In genomic region chr19:10581984-10582383, GRCm38 (mm10) we compare ENCODE assay signal across 24 mouse cellular contexts. TPM values are rescaled to one million over a fixed set of nuclear protein-coding genes. Genes with fewer than 3 reads are reported as not detected.
A peak's percentile ranks its signal among the peaks of the same experiment; 100 is the strongest.
DNase-seq lines count a peak whose midpoint lies in the region; ATAC-seq and TF ChIP-seq lines count a peak whose summit lies in the region.
"Had no signal": no experiment of that assay in that cellular context is flagged by ENCODE, and none has a peak within 500 bp of the region (broad histone marks: within the 10 kb centered on the region; RNA-seq: fewer than 3 reads in every experiment).

No protein-coding gene starts in this region.

- TF ChIP-seq CTCF in CH12.LX (conservative IDR thresholded peaks at IDR 0.05 in 1 of 2, IDR thresholded peaks at IDR 0.05 in 1 of 2; ENCODE audit: low read depth in 2 of 2, low read length in 2 of 2): no peak

- peak; percentile 81 for TF ChIP-seq EP300 in CH12.LX (IDR thresholded peaks at IDR 0.05; ENCODE audit: low read length)

- peaks cover 9 to 29% of the 10 kb centered on the region in 2 experiments; a peak in 3 of 4 replicates for H3K4me1 ChIP-seq in CH12.LX (ENCODE audit: control insufficient read depth in 1 of 2, insufficient read depth in 2 of 2)

- dilution Hi-C loops in CH12.LX (cut with MboI; ENCODE audit: extremely low pct_ligation_motif_present, extremely low pct_unique_long_range_greater_than_20kb, low sequenced_read_pairs): no loop called here

- in situ Hi-C loops in CH12.LX (cut with MboI; ENCODE audit: low pct_ligation_motif_present, low pct_unique_long_range_greater_than_20kb, low sequenced_read_pairs): no loop called here

- ATAC-seq in megakaryocyte-erythroid progenitor cell, adult 5-6 weeks (replicated peaks; ENCODE audit: low FRiP score, low TSS enrichment, poor library complexity, severe bottlenecking): 0 out of 2 replicates have a peak, but pooled peaks have one; percentile 2
- ATAC-seq in inflammation-experienced regulatory T-cells, adult 6 months: no peak
- ATAC-seq: forebrain, embryonic 14.5 days; intestine, embryonic 15.5 days had no signal

- TF ChIP-seq RAD21 in CH12.LX (IDR thresholded peaks at IDR 0.05; ENCODE audit: low read depth, low read length): no peak

- no peaks in the 10 kb centered on the region for H3K9me3 ChIP-seq in CH12.LX (replicated peaks; ENCODE audit: low read length)
- H3K9me3 ChIP-seq: heart, embryonic 10.5 days; hindbrain, embryonic 15.5 days; intestine, embryonic 15.5 days; limb, embryonic 13.5 days; liver, embryonic 13.5 days; lung, embryonic 15.5 days had no signal

- H3K36me3 ChIP-seq in CH12.LX (replicated peaks in 1 of 2; ENCODE audit: control insufficient read depth in 1 of 2, insufficient read depth in 1 of 2, low read length in 1 of 2): peaks cover 7 to 44% of the 10 kb centered on the region in 2 experiments
- H3K36me3 ChIP-seq in splenic B cell, adult 2 months (ENCODE audit: control insufficient read depth, insufficient read depth, low read length, poor library complexity, severe bottlenecking): peaks cover 17% of the 10 kb centered on the region
- H3K36me3 ChIP-seq: intestine, embryonic 15.5 days; lung, embryonic 15.5 days had no signal

- peak overlapping the region; percentile 88 for H3K4me2 ChIP-seq in CH12.LX (ENCODE audit: insufficient read depth, low read depth, poor library complexity, severe bottlenecking)
- H3K4me2 ChIP-seq: hindbrain, embryonic 15.5 days; intestine, embryonic 15.5 days; limb, embryonic 13.5 days; liver, embryonic 13.5 days; lung, embryonic 15.5 days; midbrain, embryonic 11.5 days had no signal

- H3K4me3 ChIP-seq in CH12.LX (replicated peaks in 1 of 3; ENCODE audit: low read depth in 2 of 3, low read length in 2 of 3, poor library complexity in 1 of 3): peak overlapping the region; percentile 43 to 74 (median 44)
- H3K4me3 ChIP-seq: heart, embryonic 10.5 days; hindbrain, embryonic 15.5 days; intestine, embryonic 15.5 days; layer of hippocampus, adult 2 months; limb, embryonic 13.5 days; liver, embryonic 13.5 days; lung, embryonic 15.5 days had no signal

- peak; percentile 55 to 60 for DNase-seq in spleen, adult 18-20 months
- no peak for DNase-seq in spleen, adult 12 weeks (ENCODE audit: low spot score)
- peak; percentile 84 for DNase-seq in CH12.LX (ENCODE audit: extremely low read depth)
- DNase-seq in splenic B cell, adult 2 months (ENCODE audit: low read depth, low spot score): peak; percentile 74
- no peak for DNase-seq in right cerebral cortex, postnatal 14 days
- DNase-seq: adrenal gland, postnatal 10 days; cerebellum, adult 2 months; cerebellum, postnatal 36 days; kidney, adult 8-10 months; kidney, postnatal 14 days; liver, embryonic 13.5 days; lung, postnatal 4 days; right cerebral cortex, adult 18-20 months; thymus, postnatal 36 days had no signal

- H3K27ac ChIP-seq in CH12.LX (ENCODE audit: insufficient read depth, low read depth): peak overlapping the region; percentile 82
- H3K27ac ChIP-seq: heart, embryonic 10.5 days; hindbrain, embryonic 15.5 days; intestine, embryonic 15.5 days; layer of hippocampus, adult 2 months; limb, embryonic 13.5 days; liver, embryonic 13.5 days; lung, embryonic 15.5 days had no signal

- H3K79me2 ChIP-seq in CH12.LX (replicated peaks; ENCODE audit: control insufficient read depth, extremely low read depth, insufficient read depth, poor library complexity, severe bottlenecking): peaks cover 48% of the 10 kb centered on the region

- no peaks in the 10 kb centered on the region for H3K27me3 ChIP-seq in CH12.LX (replicated peaks)
- H3K27me3 ChIP-seq in splenic B cell, adult 2 months (ENCODE audit: control insufficient read depth, insufficient read depth, low read length, poor library complexity, severe bottlenecking): no peaks in the 10 kb centered on the region
- H3K27me3 ChIP-seq: hindbrain, embryonic 15.5 days; intestine, embryonic 15.5 days; limb, embryonic 13.5 days; liver, embryonic 13.5 days; lung, embryonic 15.5 days had no signal

- peak; percentile 63 for TF ChIP-seq POLR2A in CH12.LX (IDR thresholded peaks at IDR 0.05; ENCODE audit: low read depth, low read length)

- peak overlapping the region; percentile 5; the same call in 1 of the 2 replicates for H3K9ac ChIP-seq in CH12.LX (ENCODE audit: insufficient read depth, low read depth)
- H3K9ac ChIP-seq: hindbrain, embryonic 15.5 days; intestine, embryonic 15.5 days; limb, embryonic 13.5 days; liver, embryonic 13.5 days; lung, embryonic 15.5 days had no signal

TF ChIP-seq in CH12.LX, 34 proteins besides CTCF, POLR2A, EP300 and RAD21 (continues in another document):
- TF ChIP-seq JUN (IDR thresholded peaks at IDR 0.05; ENCODE audit: insufficient read depth, low read depth, low read length) (no peak), IRF4 (IDR thresholded peaks at IDR 0.05; ENCODE audit: low read depth, low read length) (peak; percentile 62), KAT2A (IDR thresholded peaks at IDR 0.05; ENCODE audit: insufficient replicate concordance, low read length) (no peak), TCF12 (IDR thresholded peaks at IDR 0.05; ENCODE audit: low read depth, low read length) (peak; percentile 91), SIN3A (IDR thresholded peaks at IDR 0.05; ENCODE audit: low read length) (no peak), NELFE (IDR thresholded peaks at IDR 0.05; ENCODE audit: low read depth, low read length) (no peak; the same call in 1 of the 2 replicates), NRF1 (IDR thresholded peaks at IDR 0.05; ENCODE audit: low read depth, low read length) (peak; percentile 30; the same call in 1 of the 2 replicates), ETS1 (conservative IDR thresholded peaks at IDR 0.05; ENCODE audit: low read depth, low read length) (peak; percentile 64), MEF2A (IDR thresholded peaks at IDR 0.05; ENCODE audit: borderline replicate concordance, low read depth, low read length) (no peak; the same call in 1 of the 2 replicates), TBP (conservative IDR thresholded peaks at IDR 0.05; ENCODE audit: low read depth, low read length) (peak; percentile 69), MAFK (IDR thresholded peaks at IDR 0.05; ENCODE audit: insufficient replicate concordance, low read length) (0 out of 2 replicates have a peak, but pooled peaks have one; percentile 48), MAX (IDR thresholded peaks at IDR 0.05; ENCODE audit: low read length) (no peak), BHLHE40 (IDR thresholded peaks at IDR 0.05; ENCODE audit: low read depth, low read length) (peak; percentile 24; the same call in 1 of the 2 replicates), MYC (IDR thresholded peaks at IDR 0.05; ENCODE audit: low read depth, low read length) (peak; percentile 84), CHD1 (IDR thresholded peaks at IDR 0.05; ENCODE audit: low read depth, low read length) (no peak), E2F4 (IDR thresholded peaks at IDR 0.05; ENCODE audit: insufficient replicate concordance, low read depth, low read length) (no peak), RCOR1 (conservative IDR thresholded peaks at IDR 0.05; ENCODE audit: low read depth, low read length) (no peak), MAZ (IDR thresholded peaks at IDR 0.05; ENCODE audit: low read depth, low read length) (no peak), MXI1 (IDR thresholded peaks at IDR 0.05; ENCODE audit: low read depth, low read length) (peak; percentile 51; the same call in 1 of the 2 replicates), UBTF (IDR thresholded peaks at IDR 0.05; ENCODE audit: low read depth, low read length) (no peak), USF1 (IDR thresholded peaks at IDR 0.05; ENCODE audit: low read depth, low read length) (no peak), HCFC1 (IDR thresholded peaks at IDR 0.05; ENCODE audit: low read depth, low read length) (no peak)

RNA-seq across cellular contexts. Expression of gene Tmem138, which starts 4.8 kb away (rescaled TPM):
- total RNA-seq in CH12.LX (2012; rRNA removed) (14.7 and 15.9 TPM in 2 replicates), CH12.LX (2014; rRNA removed) (14.0 and 14.1 TPM in 2 replicates)
- 25.8 and 30.9 TPM in 2 replicates for polyA plus RNA-seq in CH12.LX (2012; ENCODE audit: insufficient read length, low read depth)
- 24.4 and 51.9 TPM in 2 replicates for total RNA-seq in megakaryocyte-erythroid progenitor cell, adult 5-6 weeks (2014; fragmentation: Nextera tagmentation)
- total RNA-seq in megakaryocyte-erythroid progenitor cell, adult 5-6 weeks (2017): 7.2 and 8.8 TPM in 2 replicates
- polyA plus RNA-seq in inflammation-experienced regulatory T-cells, adult 6 months (2017; shearing (Covaris generic)): 10 to 100 TPM; 17.8 to 20.5 (median 18.6) TPM

RNA-seq across cellular contexts. Expression of gene Cyb561a3, which starts 5.0 kb away (rescaled TPM):
- total RNA-seq in CH12.LX (2012; rRNA removed) (137 and 161 TPM in 2 replicates), CH12.LX (2014; rRNA removed) (180 and 211 TPM in 2 replicates)
- 301 and 327 TPM in 2 replicates for polyA plus RNA-seq in CH12.LX (2012; ENCODE audit: insufficient read length, low read depth)
- 17.7 and 27.3 TPM in 2 replicates for total RNA-seq in megakaryocyte-erythroid progenitor cell, adult 5-6 weeks (2014; fragmentation: Nextera tagmentation)
- total RNA-seq in megakaryocyte-erythroid progenitor cell, adult 5-6 weeks (2017): 7.6 and 11.9 TPM in 2 replicates
- polyA plus RNA-seq in inflammation-experienced regulatory T-cells, adult 6 months (2017; shearing (Covaris generic)): 10 to 100 TPM; 31.7 to 42.7 (median 34.1) TPM

RNA-seq across cellular contexts. Expression of gene Ddb1, which starts 23.1 kb away (rescaled TPM):
- total RNA-seq in CH12.LX (2012; rRNA removed): 319 and 365 TPM in 2 replicates
- total RNA-seq in CH12.LX (2014; rRNA removed): 299 and 311 TPM in 2 replicates
- 406 and 451 TPM in 2 replicates for polyA plus RNA-seq in CH12.LX (2012; ENCODE audit: insufficient read length, low read depth)
- 229 and 288 TPM in 2 replicates for total RNA-seq in megakaryocyte-erythroid progenitor cell, adult 5-6 weeks (2014; fragmentation: Nextera tagmentation)
- 535 and 656 TPM in 2 replicates for total RNA-seq in megakaryocyte-erythroid progenitor cell, adult 5-6 weeks (2017)
- 100 to 1,000 TPM in 2 of 3 experiments, 10 to 100 TPM in 1; 94.0 to 107 (median 105) TPM for polyA plus RNA-seq in inflammation-experienced regulatory T-cells, adult 6 months (2017; shearing (Covaris generic))

RNA-seq across cellular contexts. Expression of gene Tkfc, which starts 23.5 kb away (rescaled TPM):
- 10.0 and 11.0 TPM in 2 replicates for total RNA-seq in CH12.LX (2012; rRNA removed)
- 2.4 TPM in 2 replicates for total RNA-seq in CH12.LX (2014; rRNA removed)
- polyA plus RNA-seq in CH12.LX (2012; ENCODE audit: insufficient read length, low read depth): 14.9 and 15.0 TPM in 2 replicates
- 9.0 and 9.6 TPM in 2 replicates for total RNA-seq in megakaryocyte-erythroid progenitor cell, adult 5-6 weeks (2014; fragmentation: Nextera tagmentation)
- total RNA-seq in megakaryocyte-erythroid progenitor cell, adult 5-6 weeks (2017): 1.9 and 4.2 TPM in 2 replicates
- polyA plus RNA-seq in inflammation-experienced regulatory T-cells, adult 6 months (2017; shearing (Covaris generic)): 10 to 100 TPM in 1 of 3 experiments, 1 to 10 TPM in 2; 8.4 to 10.7 (median 9.5) TPM

RNA-seq across cellular contexts. Expression of gene Tmem216, which starts 25.9 kb away (rescaled TPM):
- total RNA-seq in CH12.LX (2012; rRNA removed) (24.0 and 28.1 TPM in 2 replicates), CH12.LX (2014; rRNA removed) (25.7 and 31.8 TPM in 2 replicates)
- 19.9 and 23.7 TPM in 2 replicates for polyA plus RNA-seq in CH12.LX (2012; ENCODE audit: insufficient read length, low read depth)
- 9.0 and 14.9 TPM in 2 replicates for total RNA-seq in megakaryocyte-erythroid progenitor cell, adult 5-6 weeks (2014; fragmentation: Nextera tagmentation)
- 12.2 and 19.9 TPM in 2 replicates for total RNA-seq in megakaryocyte-erythroid progenitor cell, adult 5-6 weeks (2017)
- polyA plus RNA-seq in inflammation-experienced regulatory T-cells, adult 6 months (2017; shearing (Covaris generic)): 10 to 100 TPM in 1 of 3 experiments, 1 to 10 TPM in 2; 5.3 to 11.9 (median 9.8) TPM

Comparison
In these comparisons a context has a peak if more than half of its experiments do, and no peak if none do; other contexts are left out.
1. DNase-seq: peak in spleen, adult 18-20 months (2 of 2), CH12.LX (single experiment) and splenic B cell, adult 2 months (single experiment); none in spleen, adult 12 weeks (single experiment) and right cerebral cortex, postnatal 14 days (single experiment).
2. RNA of gene Cyb561a3, which starts 5.0 kb away (total RNA-seq): 137 to 211 TPM in CH12.LX; 7.6 to 27.3 TPM in megakaryocyte-erythroid progenitor cell, adult 5-6 weeks; every median in the first group is over 4 times any median in the second.